Mouse (Mus musculus) liver, adult 2 months (tissue): ENCODE measurements at regions not wholly inside any gene's neighbourhood (a gene's known extent, or its start where the extent isn't known, plus 50 kb on each side); places are given as distances from the start of the nearest gene placed in this dataset.

ENCODE experiments used
- DNase-seq: peaks from one replicate; pipeline ENCODE4 v3.0.0-alpha.2; 2011; ENCODE audit warnings: low read depth, low spot score; ENCODE audit errors: extremely low read depth
- H3K27ac ChIP-seq: fragments of 200-500 bp; replicated peaks from 2 replicates; pipeline ENCODE4 v1.5.1; 2012; ENCODE audit warnings: low read depth, mild to moderate bottlenecking, control low read depth, inconsistent platforms, low read length; ENCODE audit not compliant: insufficient read depth
- H3K27me3 ChIP-seq: fragments of 200-500 bp; 2 replicates; pipeline ENCODE4 v1.6.1; 2012; ENCODE audit warnings: mild to moderate bottlenecking, moderate library complexity, low read length, inconsistent platforms; ENCODE audit not compliant: control insufficient read depth, insufficient read depth
- H3K36me3 ChIP-seq: fragments of 200-500 bp; 2 replicates; pipeline ENCODE4 v1.6.1; 2012; ENCODE audit warnings: low read length, inconsistent platforms; ENCODE audit not compliant: control insufficient read depth, insufficient read depth
- H3K4me1 ChIP-seq: fragments of 200-500 bp; 2 replicates; pipeline ENCODE4 v1.6.1; 2011; ENCODE audit warnings: low read length; ENCODE audit not compliant: control insufficient read depth, insufficient read depth
- H3K4me3 ChIP-seq: fragments of 200-500 bp; 2 replicates; pipeline ENCODE4 v1.5.1; 2011; ENCODE audit warnings: low read depth, mild to moderate bottlenecking, control low read depth, low read length, moderate library complexity; ENCODE audit not compliant: insufficient read depth
- H3K79me2 ChIP-seq: fragments of 200-500 bp; 2 replicates; pipeline ENCODE4 v1.6.1; 2012; ENCODE audit warnings: inconsistent platforms, mild to moderate bottlenecking, low read length, moderate library complexity; ENCODE audit not compliant: control insufficient read depth, insufficient read depth
- H3K9ac ChIP-seq: fragments of 200-500 bp; 2 replicates; pipeline ENCODE4 v1.6.1; 2012; ENCODE audit warnings: low read depth, mild to moderate bottlenecking, control low read depth, inconsistent platforms, low read length
- CTCF ChIP-seq: fragments of 200-500 bp; IDR thresholded peaks from 2 replicates; pipeline ENCODE4 v1.5.1; 2011; ENCODE audit warnings: low read depth, low read length, control low read depth
- POLR2A ChIP-seq: fragments of 200-500 bp; IDR thresholded peaks from 2 replicates; pipeline ENCODE4 v1.6.1; 2011; ENCODE audit warnings: low read length, control low read depth; ENCODE audit not compliant: insufficient read depth; ENCODE audit errors: extremely low read depth
- WGBS: fragments of 180-500 bp; shearing (Covaris S2); methylation state at CpG from one replicate; pipeline ENCODE4 v1.1.7; 2018; 5-methylcytosine and 5-hydroxymethylcytosine counted together

GRCm38 (mm10) chr12:27283964-27284363 is 58.4 kb downstream of the Sox11 start:
- Histone ChIP-seq H3K27ac (no peak overlapping the region), H3K9ac (no peak overlapping the region), H3K79me2 (no peaks in the 10 kb centered on the region), H3K4me1 (no peaks in the 10 kb centered on the region), H3K4me3 (no peak overlapping the region), H3K27me3 (no peaks in the 10 kb centered on the region; the same call in 1 of the 2 replicates), H3K36me3 (no peaks in the 10 kb centered on the region)
- TF ChIP-seq POLR2A (no peak), CTCF (no peak)
- DNase-seq: no peak
- WGBS: 84% methylated on average over 6 of the region's 6 CpGs

DNA sequence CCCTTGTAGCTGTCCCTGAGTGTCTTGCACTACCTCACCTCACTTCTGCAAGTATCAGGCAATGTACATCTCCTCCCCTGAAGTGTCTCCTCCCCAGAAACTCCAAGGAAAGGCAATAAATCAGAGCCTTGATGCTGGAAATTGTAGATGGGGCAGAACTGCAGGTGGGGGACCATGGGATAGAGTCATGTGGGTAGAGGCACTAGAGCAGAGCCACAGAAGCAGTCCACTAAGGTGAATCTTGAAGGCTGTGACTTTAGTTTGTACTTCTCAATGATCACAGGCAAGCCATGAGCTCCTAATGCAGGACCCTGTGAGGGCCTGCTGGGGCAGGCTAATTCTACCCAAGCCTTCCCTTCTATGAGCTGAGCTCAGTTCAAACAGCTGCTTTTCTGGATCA is 80.4 kb downstream of the Sox11 start:
- Histone ChIP-seq H3K9ac (no peak overlapping the region), H3K27ac (no peak overlapping the region), H3K4me3 (no peak overlapping the region), H3K27me3 (no peaks in the 10 kb centered on the region), H3K79me2 (no peaks in the 10 kb centered on the region), H3K4me1 (no peaks in the 10 kb centered on the region), H3K36me3 (no peaks in the 10 kb centered on the region)
- DNase-seq: no peak
- no peak for TF ChIP-seq CTCF
- TF ChIP-seq POLR2A: no peak

- no peaks in the 10 kb centered on the region for H3K4me1 ChIP-seq
- no peak for DNase-seq
- no peaks in the 10 kb centered on the region for H3K79me2 ChIP-seq
- H3K27me3 ChIP-seq: no peaks in the 10 kb centered on the region
- WGBS: 57% methylated on average over 3 of the region's 3 CpGs
- no peak overlapping the region for H3K9ac ChIP-seq
- H3K27ac ChIP-seq: no peak overlapping the region
- no peak overlapping the region for H3K4me3 ChIP-seq
- TF ChIP-seq POLR2A (no peak), CTCF (no peak)
- no peaks in the 10 kb centered on the region for H3K36me3 ChIP-seq
These were observed 88.2 kb downstream of the Sox11 start for GRCm38 (mm10) chr12:27254125-27254524.

DNA sequence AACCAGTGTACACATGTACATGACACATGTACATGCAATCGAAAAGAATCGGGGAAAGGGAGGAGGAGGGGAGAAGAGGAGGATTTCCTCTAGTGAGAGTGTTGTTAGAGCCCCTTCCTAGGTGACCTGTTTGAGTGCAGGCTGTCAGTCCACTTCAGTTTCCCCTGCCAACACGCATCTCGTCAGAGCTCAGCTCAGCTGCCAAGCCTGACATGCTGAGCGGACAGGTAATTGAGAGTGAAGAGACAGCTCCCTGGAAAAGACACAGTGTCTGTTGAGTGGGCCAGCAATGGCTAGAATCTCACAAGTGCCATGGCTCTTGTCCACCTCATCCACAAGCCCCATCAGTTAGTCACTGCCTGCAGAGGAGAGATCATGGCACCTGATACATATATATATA is 90.9 kb downstream of the Sox11 start:
- H3K27me3 ChIP-seq: no peaks in the 10 kb centered on the region
- no peaks in the 10 kb centered on the region for H3K36me3 ChIP-seq
- H3K4me1 ChIP-seq: no peaks in the 10 kb centered on the region
- DNase-seq: no peak
- H3K4me3 ChIP-seq: no peak overlapping the region
- no peak for TF ChIP-seq CTCF
- TF ChIP-seq POLR2A: no peak
- WGBS: 70% methylated on average over 5 of the region's 5 CpGs
- no peak overlapping the region for H3K27ac ChIP-seq
- H3K9ac ChIP-seq: no peak overlapping the region
- no peaks in the 10 kb centered on the region for H3K79me2 ChIP-seq

DNA sequence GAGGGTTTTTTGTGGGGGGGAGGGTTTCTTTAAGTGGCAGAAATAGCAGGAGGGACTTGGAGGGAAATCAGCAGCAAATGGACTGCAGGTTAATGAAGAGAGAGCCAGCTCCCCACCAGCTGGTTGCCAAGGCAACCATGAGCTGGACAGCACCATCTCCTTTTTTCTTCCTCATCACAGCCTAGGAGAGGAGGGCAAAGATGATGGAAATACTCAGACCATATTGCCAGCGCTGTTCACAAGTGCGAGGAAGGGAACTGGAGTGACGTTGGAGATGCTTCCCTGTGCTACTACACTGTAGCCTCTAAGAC is 93.9 kb downstream of the Sox11 start:
- Histone ChIP-seq H3K79me2 (no peaks in the 10 kb centered on the region), H3K27me3 (no peaks in the 10 kb centered on the region), H3K36me3 (no peaks in the 10 kb centered on the region), H3K4me3 (no peak overlapping the region), H3K9ac (no peak overlapping the region), H3K27ac (no peak overlapping the region), H3K4me1 (no peaks in the 10 kb centered on the region)
- 88% methylated on average over 3 of the region's 3 CpGs for WGBS
- no peak for DNase-seq
- TF ChIP-seq POLR2A: no peak
- no peak for TF ChIP-seq CTCF

GRCm38 (mm10) chr12:27247756-27248544 is 94.4 kb downstream of the Sox11 start:
- Histone ChIP-seq H3K9ac (no peak overlapping the region), H3K27me3 (no peaks in the 10 kb centered on the region), H3K79me2 (no peaks in the 10 kb centered on the region), H3K36me3 (no peaks in the 10 kb centered on the region), H3K4me1 (no peaks in the 10 kb centered on the region), H3K27ac (no peak overlapping the region), H3K4me3 (no peak overlapping the region)
- TF ChIP-seq POLR2A: no peak
- TF ChIP-seq CTCF: no peak
- no peak for DNase-seq
- 85% methylated on average over 10 of the region's 10 CpGs for WGBS
